Mouse (Mus musculus) limb, embryonic 11.5 days (tissue): ENCODE measurements at regions not wholly inside any gene's neighbourhood (a gene's known extent, or its start where the extent isn't known, plus 50 kb on each side); places are given as distances from the start of the nearest gene placed in this dataset.
"Not testable (repeated sequence)": the region's sequence is repeated elsewhere in the genome, so short reads cannot be mapped to it uniquely, and the experiment has no call there.

ENCODE experiments used
- ATAC-seq: fragments of 200-750 bp; cut with Nextera tagmentation; 2 replicates; pipeline ENCODE4 v1.8.0; 2017; ENCODE audit warnings: low read depth; ENCODE audit not compliant: insufficient number of reproducible peaks, low FRiP score, low TSS enrichment
- DNase-seq: peaks from one replicate; pipeline ENCODE4 v3.0.0-alpha.2; 2015; ENCODE audit warnings: low spot score
- H3K27ac ChIP-seq: fragments of 300-500 bp; sonication (generic); replicated peaks from 2 replicates; pipeline ENCODE4 v1.5.1; 2014; ENCODE audit warnings: low read depth, mild to moderate bottlenecking, low read length
- H3K27me3 ChIP-seq: fragments of 300-500 bp; sonication (generic); 2 replicates; pipeline ENCODE4 v1.6.1; 2014; ENCODE audit warnings: mild to moderate bottlenecking, low read length, mixed read lengths; ENCODE audit not compliant: control insufficient read depth, insufficient read depth
- H3K36me3 ChIP-seq: fragments of 300-500 bp; sonication (generic); 2 replicates; pipeline ENCODE4 v1.6.1; 2014; ENCODE audit warnings: mild to moderate bottlenecking, low read length, moderate library complexity, mixed read lengths; ENCODE audit not compliant: control insufficient read depth, insufficient read depth
- H3K4me1 ChIP-seq: fragments of 300-500 bp; sonication (generic); 2 replicates; pipeline ENCODE4 v1.6.1; 2014; ENCODE audit warnings: low read length, mixed read lengths; ENCODE audit not compliant: control insufficient read depth, insufficient read depth
- H3K4me2 ChIP-seq: fragments of 300-500 bp; sonication (generic); 2 replicates; pipeline ENCODE4 v1.6.1; 2014; ENCODE audit warnings: low read depth, mild to moderate bottlenecking, moderate library complexity; ENCODE audit not compliant: severe bottlenecking
- H3K4me3 ChIP-seq: fragments of 300-500 bp; sonication (generic); 2 replicates; pipeline ENCODE4 v1.5.1; 2014; ENCODE audit warnings: low read depth, low read length
- H3K9ac ChIP-seq: fragments of 300-500 bp; sonication (generic); 2 replicates; pipeline ENCODE4 v1.6.1; 2014; ENCODE audit warnings: mild to moderate bottlenecking, low read length
- H3K9me3 ChIP-seq: fragments of 300-500 bp; sonication (generic); 2 replicates; pipeline ENCODE4 v1.6.1; 2016; ENCODE audit warnings: low read length; ENCODE audit not compliant: control insufficient read depth
- WGBS: fragments of 180-500 bp; shearing (Covaris S2); extraction: QIAGEN DNeasy Blood & Tissue Kit; methylation state at CpG from one replicate; pipeline ENCODE4 v1.1.7; 2014; 5-methylcytosine and 5-hydroxymethylcytosine counted together

DNA sequence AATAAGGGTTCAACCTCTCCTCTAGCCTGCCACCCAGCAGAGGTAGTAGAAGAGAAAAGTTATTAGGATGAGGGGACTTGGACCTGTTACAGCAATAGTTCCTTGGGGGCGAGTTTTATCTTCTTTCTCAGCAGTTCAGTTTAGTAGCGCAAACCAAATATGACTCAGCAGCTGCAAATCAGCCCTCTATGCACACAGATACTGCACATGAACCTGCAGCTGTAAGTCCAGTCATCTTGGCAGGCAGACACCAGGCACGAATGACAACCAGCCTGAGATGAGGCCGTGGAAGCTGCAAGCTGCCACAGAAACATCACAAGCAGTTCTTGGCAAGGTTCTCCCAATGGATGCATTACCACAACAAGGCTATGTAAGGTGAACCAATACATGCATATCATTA is 327.0 kb upstream of the Akr1e1 start:
- Histone ChIP-seq H3K4me3 (no peak overlapping the region), H3K9me3 (no peaks in the 10 kb centered on the region), H3K27ac (no peak overlapping the region), H3K4me2 (no peak overlapping the region), H3K4me1 (no peaks in the 10 kb centered on the region), H3K27me3 (no peaks in the 10 kb centered on the region), H3K9ac (no peak overlapping the region), H3K36me3 (no peaks in the 10 kb centered on the region)
- ATAC-seq (no peak), DNase-seq (no peak)
- WGBS = 80% methylated on average over 4 of the region's 4 CpGs

DNA sequence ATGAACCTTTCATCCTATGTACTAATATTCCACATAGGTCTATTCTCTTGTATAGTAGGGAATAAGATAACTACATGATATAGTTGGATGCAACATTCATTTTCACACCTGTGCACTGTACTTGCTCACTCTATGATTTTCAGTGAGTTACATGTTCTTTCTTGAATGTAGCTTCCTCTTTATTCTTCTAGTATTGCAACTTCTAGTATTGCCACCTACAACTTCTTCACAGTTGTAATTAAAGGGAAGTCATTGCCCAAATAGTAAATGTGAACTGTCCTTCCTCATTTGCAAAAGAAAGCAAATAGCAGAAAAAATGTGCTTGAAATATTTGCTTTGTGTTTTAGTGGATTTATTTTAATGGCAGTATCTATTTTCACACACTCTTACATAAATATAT is 330.9 kb upstream of the Akr1e1 start:
- ATAC-seq (no peak), DNase-seq (no peak)
- no peaks in the 10 kb centered on the region for H3K4me1 ChIP-seq

GRCm38 (mm10) chr13:4942490-4942889 is 333.5 kb upstream of the Akr1e1 start:
- not testable (repeated sequence) for H3K27me3 ChIP-seq, H3K9me3 ChIP-seq, H3K9ac ChIP-seq, H3K27ac ChIP-seq, H3K4me3 ChIP-seq, H3K4me1 ChIP-seq, H3K36me3 ChIP-seq, H3K4me2 ChIP-seq
- 0 out of 2 replicates have a peak, but pooled peaks have one; percentile 47 for ATAC-seq
- peak; percentile 49 for DNase-seq
- WGBS = 23% methylated on average over 5 of the region's 14 CpGs

More for the DNA sequence above, 330.9 kb upstream of the Akr1e1 start:
- Histone ChIP-seq H3K4me3 (no peak overlapping the region), H3K27me3 (no peaks in the 10 kb centered on the region), H3K4me2 (no peak overlapping the region), H3K27ac (no peak overlapping the region), H3K9me3 (no peaks in the 10 kb centered on the region), H3K9ac (no peak overlapping the region), H3K36me3 (no peaks in the 10 kb centered on the region)

- no peaks in the 10 kb centered on the region for H3K27me3 ChIP-seq
- H3K4me1 ChIP-seq = no peaks in the 10 kb centered on the region
- H3K9me3 ChIP-seq = no peaks in the 10 kb centered on the region
- H3K4me3 ChIP-seq = peak overlapping the region; percentile 19
- no peak overlapping the region for H3K9ac ChIP-seq
- peak overlapping the region; percentile 18; the same call in 1 of the 2 replicates for H3K4me2 ChIP-seq
- no peaks in the 10 kb centered on the region for H3K36me3 ChIP-seq
- no peak for ATAC-seq
- 28% methylated on average over 7 of the region's 7 CpGs for WGBS
- peak; percentile 21 for DNase-seq
- H3K27ac ChIP-seq = no peak overlapping the region
These were observed 334.1 kb upstream of the Akr1e1 start for GRCm38 (mm10) chr13:4943046-4943445.

GRCm38 (mm10) chr13:4955384-4955783 is 346.4 kb upstream of the Akr1e1 start:
- WGBS = 87% methylated on average over 3 of the region's 3 CpGs
- H3K27ac ChIP-seq = no peak overlapping the region
- H3K9me3 ChIP-seq = no peaks in the 10 kb centered on the region
- H3K4me2 ChIP-seq = no peak overlapping the region
- no peak overlapping the region for H3K4me3 ChIP-seq
- no peaks in the 10 kb centered on the region for H3K27me3 ChIP-seq
- no peaks in the 10 kb centered on the region for H3K4me1 ChIP-seq
- no peaks in the 10 kb centered on the region for H3K36me3 ChIP-seq
- H3K9ac ChIP-seq = no peak overlapping the region
- no peak for DNase-seq
- ATAC-seq = no peak

DNA sequence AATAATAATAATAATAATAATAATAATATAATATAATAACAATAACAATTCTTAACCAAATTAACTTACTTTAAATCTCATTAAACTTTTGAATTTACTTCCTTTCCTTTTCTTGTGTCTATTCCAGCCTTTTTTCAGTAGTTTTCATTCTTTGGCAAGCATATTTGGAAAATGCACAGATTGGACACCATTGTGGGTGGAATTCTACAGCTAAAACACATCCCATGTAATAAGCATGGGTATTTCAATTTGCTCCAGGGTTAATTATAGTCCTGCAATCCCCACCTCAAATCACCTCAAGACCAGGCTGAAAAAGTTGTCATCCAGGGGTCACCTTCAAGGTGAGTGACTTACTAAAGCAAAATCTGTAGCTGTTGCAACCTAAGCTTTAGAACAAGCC is 355.9 kb upstream of the Akr1e1 start:
- Histone ChIP-seq H3K9me3 (no peaks in the 10 kb centered on the region), H3K9ac (no peak overlapping the region), H3K36me3 (no peaks in the 10 kb centered on the region), H3K4me2 (no peak overlapping the region), H3K27ac (no peak overlapping the region), H3K4me1 (no peaks in the 10 kb centered on the region), H3K27me3 (no peaks in the 10 kb centered on the region), H3K4me3 (no peak overlapping the region)
- ATAC-seq = no peak
- no peak for DNase-seq

DNA sequence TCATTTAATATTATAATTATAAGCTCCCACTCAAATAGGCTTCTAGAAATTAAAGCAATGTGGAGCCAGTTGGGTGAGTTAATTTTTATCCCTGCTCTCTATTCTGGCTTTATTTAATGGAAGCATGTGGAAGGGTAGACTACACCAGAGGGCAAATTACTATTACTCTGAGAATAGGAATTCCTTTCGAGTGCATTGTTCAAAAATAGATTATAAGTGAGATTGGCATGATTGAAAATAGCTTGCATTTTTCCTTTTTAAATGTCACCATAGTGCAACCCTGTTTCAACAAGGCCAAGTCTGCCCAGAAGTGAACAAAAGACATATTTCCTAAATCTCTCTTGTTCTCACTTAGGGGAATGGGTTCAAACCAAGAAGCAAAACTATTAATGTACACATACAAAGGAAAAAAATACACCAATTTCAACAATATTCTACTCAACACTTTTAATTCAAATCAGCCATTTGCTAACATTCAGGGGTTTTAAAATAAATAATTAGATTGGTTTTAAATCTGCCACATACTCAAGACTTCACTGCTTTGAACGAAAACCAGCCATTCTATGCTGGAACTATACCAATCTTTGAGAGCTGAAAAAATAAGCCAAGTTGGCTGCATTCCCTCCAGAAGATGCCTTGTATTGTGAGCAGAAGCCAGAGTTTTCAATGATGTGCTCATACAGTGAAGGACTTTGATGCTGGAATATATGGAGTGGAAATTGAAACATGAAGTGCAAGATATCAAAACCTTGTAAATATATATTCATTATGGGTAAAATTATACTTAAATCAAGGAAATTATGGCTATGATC is 361.3 kb upstream of the Akr1e1 start:
- no peak for ATAC-seq
- DNase-seq = no peak

DNA sequence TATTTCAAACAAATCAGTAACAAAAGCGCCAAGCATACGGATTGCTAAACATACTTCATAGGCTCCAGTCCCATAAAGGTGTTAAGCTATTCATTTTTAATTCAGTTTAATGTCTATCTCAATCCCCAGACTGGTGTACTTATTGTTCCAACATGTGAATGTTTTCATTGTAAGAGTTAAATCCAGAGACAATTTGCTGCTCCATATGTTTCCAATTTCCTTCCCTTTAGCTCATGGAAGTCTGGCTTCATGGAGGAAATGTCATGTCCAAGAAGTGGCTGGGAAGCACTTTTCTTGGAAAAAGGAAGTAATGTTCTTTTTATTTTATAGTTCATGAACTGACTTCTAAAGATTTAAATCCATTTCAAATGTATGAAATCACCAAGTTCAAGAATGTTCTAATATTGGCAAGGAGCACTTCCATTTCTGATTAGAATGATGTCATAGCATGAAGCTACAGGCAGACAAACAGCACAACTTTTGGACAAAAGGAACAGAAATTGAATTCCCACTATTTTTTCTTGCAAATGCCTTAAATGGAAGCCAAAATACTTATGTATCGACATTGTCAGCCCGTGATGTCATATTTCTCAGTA is 362.6 kb upstream of the Akr1e1 start:
- ATAC-seq = peak; percentile 51; the same call in 1 of the 2 replicates
- H3K4me1 ChIP-seq = no peaks in the 10 kb centered on the region
- H3K27ac ChIP-seq = no peak overlapping the region; the same call in 1 of the 2 replicates
- H3K4me2 ChIP-seq = no peak overlapping the region
- H3K4me3 ChIP-seq = no peak overlapping the region
- 57% methylated on average over 4 of the region's 4 CpGs for WGBS
- no peaks in the 10 kb centered on the region for H3K36me3 ChIP-seq
- H3K9ac ChIP-seq = no peak overlapping the region
- DNase-seq = no peak
- no peaks in the 10 kb centered on the region for H3K27me3 ChIP-seq
- no peaks in the 10 kb centered on the region for H3K9me3 ChIP-seq

More for the DNA sequence above, 361.3 kb upstream of the Akr1e1 start:
- Histone ChIP-seq H3K9ac (no peak overlapping the region), H3K27me3 (no peaks in the 10 kb centered on the region), H3K27ac (no peak overlapping the region), H3K4me2 (no peak overlapping the region), H3K9me3 (no peaks in the 10 kb centered on the region), H3K4me3 (no peak overlapping the region), H3K4me1 (no peaks in the 10 kb centered on the region), H3K36me3 (no peaks in the 10 kb centered on the region)
- WGBS = 77% methylated on average over 2 of the region's 2 CpGs
